Mouse (Mus musculus) C2C12 (cell line): ENCODE data around the gene Tmem132a.

Source experiments
- CEBPB ChIP-seq: IDR thresholded peaks from one replicate; pipeline ENCODE4 v1.6.1; 2011; ENCODE audit warnings: low read depth, mild to moderate bottlenecking, control low read depth, moderate library complexity
- CTCF ChIP-seq: IDR thresholded peaks from one replicate; pipeline ENCODE4 v1.5.1; 2011; ENCODE audit not compliant: control insufficient read depth, insufficient read depth, insufficient read length
- FOSL1 ChIP-seq: IDR thresholded peaks from one replicate; pipeline ENCODE4 v1.8.0; 2011; ENCODE audit warnings: mild to moderate bottlenecking, low read length; ENCODE audit not compliant: poor library complexity, insufficient read depth, severe bottlenecking
- MAX ChIP-seq: IDR thresholded peaks from one replicate; pipeline ENCODE4 v1.6.1; 2011; ENCODE audit warnings: mild to moderate bottlenecking, control low read depth
- MYOD1 ChIP-seq: IDR thresholded peaks from one replicate; pipeline ENCODE4 v1.6.1; 2011; ENCODE audit warnings: low read depth; ENCODE audit not compliant: control insufficient read depth, insufficient read length
- MYOG ChIP-seq: IDR thresholded peaks from one replicate; pipeline ENCODE4 v1.6.1; 2011; ENCODE audit not compliant: control insufficient read depth, insufficient read length; ENCODE audit errors: extremely low read depth
- USF1 ChIP-seq: IDR thresholded peaks from one replicate; pipeline ENCODE4 v1.6.1; 2011; ENCODE audit warnings: low read depth, mild to moderate bottlenecking, control low read depth, moderate library complexity

DNA sequence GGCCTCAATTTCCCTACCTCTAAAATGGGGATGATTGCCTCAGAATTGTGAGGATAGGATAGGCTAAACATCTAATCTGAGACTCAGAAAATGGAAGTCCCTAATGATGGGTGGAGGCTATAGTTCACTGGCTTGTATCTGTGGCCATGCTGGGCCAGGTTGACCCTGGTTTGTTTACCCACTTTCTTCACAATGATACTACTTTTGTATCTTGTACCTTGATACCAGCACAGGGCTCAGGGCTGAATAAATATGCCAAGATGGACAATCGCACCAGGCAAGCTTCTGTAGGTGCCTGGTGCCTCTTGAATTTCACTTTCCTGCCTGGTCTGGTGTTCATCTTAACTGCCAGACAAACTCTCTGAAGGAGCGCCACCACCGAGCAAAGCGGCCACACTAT lies 47.2 kb downstream of the Tmem132a start:
- TF ChIP-seq CTCF (no peak), MYOG (no peak), USF1 (no peak), MAX (no peak), FOSL1 (no peak), MYOD1 (no peak), CEBPB (no peak)
